Mouse (Mus musculus) embryonic fibroblast, embryonic 13.5 days (primary cell): ENCODE results near the gene Tmem204.
"Not testable (repeated sequence)": the region's sequence is repeated elsewhere in the genome, so short reads cannot be mapped to it uniquely, and the experiment has no call there.

Source experiments
- CTCF ChIP-seq: IDR thresholded peaks from 2 replicates; pipeline ENCODE4 v1.5.1; 2011; ENCODE audit warnings: mild to moderate bottlenecking, control low read depth, low read length, moderate library complexity, borderline replicate concordance; ENCODE audit not compliant: insufficient read depth
- POLR2A ChIP-seq: IDR thresholded peaks from 2 replicates; pipeline ENCODE4 v1.6.1; 2011; ENCODE audit warnings: low read depth, mild to moderate bottlenecking, control low read depth, low read length, moderate library complexity

GRCm38 (mm10) chr17:25125442-25126060 is 42.2 kb upstream of the Tmem204 start:
- not testable (repeated sequence) for TF ChIP-seq CTCF, POLR2A
